Mouse (Mus musculus): ENCODE measurements around the gene Atp10a.

DNA sequence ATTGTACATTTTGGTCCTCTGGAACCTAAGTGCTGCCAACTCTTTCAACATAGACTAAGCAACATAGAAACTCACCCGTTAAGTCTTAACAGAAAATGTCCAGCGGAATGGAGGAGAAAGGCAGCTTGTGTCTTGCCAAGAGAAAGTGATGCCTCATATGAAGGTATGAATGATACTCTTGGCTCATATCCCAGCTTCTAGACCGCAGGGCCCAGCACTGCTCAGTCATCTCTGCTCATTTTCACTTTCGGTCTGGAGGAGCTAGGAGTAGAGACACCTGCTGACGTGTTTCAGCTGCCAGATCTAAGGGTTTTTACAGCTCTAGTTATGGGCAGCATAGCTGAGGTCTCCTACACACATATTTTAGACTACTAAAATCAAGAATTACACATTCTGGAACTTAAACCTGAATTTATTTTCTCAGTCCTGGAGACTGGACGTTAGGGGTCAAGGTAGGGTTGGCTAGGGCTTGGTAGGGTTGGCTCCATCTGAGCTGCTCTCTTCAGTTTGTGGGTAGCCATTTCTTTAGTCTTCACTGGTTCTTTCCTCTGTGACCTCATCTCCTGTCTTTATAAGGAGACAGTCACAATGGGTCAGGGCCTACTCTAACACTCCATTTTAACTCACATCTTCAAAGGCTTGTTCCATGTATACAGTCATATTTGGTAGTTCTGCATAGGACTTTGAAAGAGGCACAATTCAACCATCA lies 94.1 kb downstream of the Atp10a start:
- TF ChIP-seq POLR2A (IDR thresholded peaks at IDR 0.05; ENCODE audit: insufficient read depth, low read length) = no peak
- no peak for TF ChIP-seq EP300 (IDR thresholded peaks at IDR 0.05; ENCODE audit: insufficient read depth, low read depth, low read length)
- TF ChIP-seq CTCF (IDR thresholded peaks at IDR 0.05; ENCODE audit: low read depth, low read length) = no peak

All from ES-Bruce4 (cell line).